Mouse (Mus musculus): ENCODE measurements around the gene Bsn.

Bsn gene

DNA sequence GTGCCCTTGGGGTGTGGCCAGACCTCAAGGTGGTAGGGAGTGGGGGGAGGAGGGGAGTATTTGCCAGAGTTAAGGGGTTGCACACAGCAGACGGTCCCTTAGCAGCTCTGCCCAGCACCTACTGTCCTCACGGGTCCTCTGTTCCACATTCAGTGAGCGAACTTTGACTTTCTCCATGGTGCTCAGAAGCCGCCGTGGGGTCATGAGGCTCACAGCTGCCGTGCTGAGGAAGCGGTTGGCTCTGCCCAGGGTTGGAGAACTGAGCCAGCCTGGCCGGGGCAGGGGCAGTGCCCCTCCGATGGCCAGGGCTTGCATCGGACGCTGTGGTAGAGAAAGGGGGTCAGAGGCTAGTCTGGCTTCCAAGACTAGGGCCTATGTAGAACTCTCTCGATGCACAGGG, 126.8 kb downstream of the Bsn start:
- no peak for ATAC-seq (ENCODE audit: insufficient number of reproducible peaks, low FRiP score, low TSS enrichment)

DNA sequence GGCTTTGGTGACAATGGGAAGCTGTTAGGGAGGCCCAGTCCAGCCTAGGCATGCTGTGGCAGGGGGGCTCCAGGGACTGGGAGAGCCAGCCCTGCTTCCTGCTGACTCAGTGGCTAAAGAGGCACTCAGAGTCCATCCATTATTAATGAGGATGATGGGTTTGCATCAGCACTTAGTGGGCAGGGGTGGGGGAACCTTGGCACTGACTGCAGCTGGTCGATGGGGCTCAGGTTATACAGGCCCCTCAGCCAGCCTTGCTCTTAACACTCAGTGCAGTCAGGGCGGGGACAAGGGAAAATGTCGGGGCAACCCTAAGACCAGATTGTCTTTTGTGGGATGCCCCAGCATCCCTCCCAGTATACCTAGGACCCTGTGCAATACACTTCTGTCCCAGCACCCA, 128.0 kb downstream of the Bsn start:
- ATAC-seq (ENCODE audit: insufficient number of reproducible peaks, low FRiP score, low TSS enrichment), result no peak

DNA sequence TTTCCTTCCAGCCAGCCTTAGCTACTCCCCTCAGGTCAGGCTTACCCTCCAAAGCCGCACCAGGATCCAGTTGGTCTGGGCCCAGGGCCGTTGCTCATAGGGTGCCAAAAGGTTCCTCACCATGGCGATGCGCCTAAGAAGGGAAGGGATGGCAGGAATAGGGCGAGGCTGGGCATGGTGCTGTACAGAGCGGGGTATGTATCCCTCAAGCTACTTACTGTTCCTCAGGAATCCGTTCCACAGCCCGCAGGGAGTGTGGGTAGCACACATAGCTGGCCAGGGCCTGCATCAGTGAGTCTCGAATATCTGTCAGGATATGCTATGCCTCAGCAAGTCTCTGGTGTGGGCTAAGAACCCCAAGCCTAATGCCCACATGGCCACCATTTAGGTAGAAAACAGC, 131.9 kb downstream of the Bsn start:
- ATAC-seq (ENCODE audit: insufficient number of reproducible peaks, low FRiP score, low TSS enrichment), result no peak

DNA sequence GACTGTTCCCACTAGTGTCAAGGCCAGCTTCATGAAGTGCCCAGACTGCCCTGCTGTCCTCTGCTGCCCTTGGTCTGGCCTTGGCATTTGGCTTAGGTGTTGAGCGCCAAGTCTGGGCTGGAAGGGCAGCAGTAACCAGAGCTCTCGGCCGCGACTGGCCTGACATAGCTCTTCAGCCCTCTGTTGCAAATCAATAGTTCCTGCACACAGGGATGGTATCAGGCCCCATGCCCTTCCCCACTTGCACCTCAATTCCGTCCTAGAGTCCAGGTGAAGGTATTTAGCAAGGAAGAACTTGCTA, 133.0 kb downstream of the Bsn start:
- no peak for ATAC-seq (ENCODE audit: insufficient number of reproducible peaks, low FRiP score, low TSS enrichment)

DNA sequence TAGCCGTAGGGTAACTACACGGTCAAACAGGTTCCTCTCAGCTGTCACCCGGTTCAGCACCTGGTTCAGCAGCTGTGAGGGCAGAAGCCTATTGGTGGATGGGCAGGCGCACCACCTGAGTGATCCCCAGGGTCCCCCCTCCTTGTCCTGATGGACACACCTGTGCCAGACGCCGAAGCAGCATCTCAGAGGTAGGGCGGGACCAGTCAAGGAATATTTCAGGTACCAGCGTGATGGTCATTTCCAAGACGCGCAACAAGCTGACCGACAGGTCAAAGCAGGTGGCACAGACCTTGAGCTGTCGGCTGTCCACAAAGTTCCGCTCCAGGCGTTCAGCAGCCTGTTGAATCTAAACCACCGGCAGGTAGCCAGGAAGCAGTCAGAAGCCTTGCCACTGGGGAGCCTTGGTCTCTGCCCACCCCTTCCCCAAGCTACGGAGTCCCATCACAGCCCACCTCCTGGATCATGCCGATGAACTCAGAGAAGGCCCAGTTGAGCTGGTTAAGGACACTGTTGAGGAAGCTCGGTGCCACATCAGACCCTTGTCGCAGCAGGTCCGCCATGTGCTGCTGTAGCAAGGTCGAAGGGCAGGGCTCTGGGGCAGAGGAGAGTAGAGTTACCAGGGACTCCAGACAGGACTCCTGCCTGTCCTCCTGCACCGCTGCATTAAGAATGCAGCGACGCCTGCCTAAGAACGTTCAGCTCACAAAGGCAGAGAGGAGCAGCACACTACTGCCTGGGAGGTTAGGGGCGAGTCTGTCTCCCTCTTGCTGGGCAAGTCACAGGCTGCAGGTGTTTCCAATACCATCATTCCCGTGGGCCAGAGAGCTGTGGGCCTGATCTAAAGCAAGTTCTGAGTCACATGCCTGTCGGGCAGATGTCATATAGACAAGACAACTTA, 133.6 kb downstream of the Bsn start:
- no peak for ATAC-seq (ENCODE audit: insufficient number of reproducible peaks, low FRiP score, low TSS enrichment)

DNA sequence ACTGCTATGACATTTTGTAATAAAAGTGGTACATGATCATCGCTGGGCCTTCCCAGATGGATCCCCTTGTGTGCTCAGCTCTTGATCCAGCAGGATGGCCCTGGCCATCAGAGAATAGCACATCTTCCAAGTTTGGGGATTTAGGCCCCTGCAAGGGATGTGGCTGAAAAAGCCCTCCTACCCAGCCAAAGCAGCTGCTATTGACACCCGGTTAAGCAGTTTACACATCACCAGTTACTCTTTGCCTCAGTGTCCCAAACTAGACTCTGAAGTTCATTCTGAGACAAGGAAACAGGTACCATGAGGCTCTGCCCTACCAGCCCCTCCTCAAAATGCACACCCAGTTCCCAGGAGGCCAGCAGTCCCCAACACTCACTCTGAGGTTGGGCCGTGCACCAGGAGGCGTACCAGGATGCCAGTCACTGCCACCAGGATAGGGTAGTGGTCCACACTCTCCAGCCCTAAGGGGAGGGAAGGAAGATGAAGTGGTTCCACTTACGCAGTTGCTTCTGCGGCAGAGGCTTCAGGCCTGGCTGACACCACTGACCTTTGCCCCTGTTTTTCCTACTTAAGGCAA, 134.4 kb downstream of the Bsn start:
- ATAC-seq (ENCODE audit: insufficient number of reproducible peaks, low FRiP score, low TSS enrichment), result no peak

DNA sequence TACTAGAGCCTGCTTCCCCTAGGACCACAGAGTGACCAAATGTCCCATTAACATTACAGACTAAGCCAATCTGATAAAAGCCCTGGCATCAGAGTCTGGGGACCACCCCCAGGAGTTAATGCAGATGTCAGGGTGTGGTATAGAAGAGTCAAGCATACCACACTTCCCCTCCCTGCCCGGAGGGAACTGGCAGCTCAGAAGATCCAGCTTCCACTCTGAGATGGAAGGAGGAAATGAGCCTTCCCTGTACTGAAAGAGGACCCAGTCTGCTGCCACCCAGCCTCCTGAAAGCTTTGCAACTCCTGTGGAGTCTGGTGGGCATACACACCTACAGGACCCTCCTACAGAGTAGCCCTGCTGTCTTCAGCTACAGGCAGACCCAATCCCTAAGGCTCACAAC, 135.1 kb downstream of the Bsn start:
- no peak for ATAC-seq (ENCODE audit: insufficient number of reproducible peaks, low FRiP score, low TSS enrichment)

DNA sequence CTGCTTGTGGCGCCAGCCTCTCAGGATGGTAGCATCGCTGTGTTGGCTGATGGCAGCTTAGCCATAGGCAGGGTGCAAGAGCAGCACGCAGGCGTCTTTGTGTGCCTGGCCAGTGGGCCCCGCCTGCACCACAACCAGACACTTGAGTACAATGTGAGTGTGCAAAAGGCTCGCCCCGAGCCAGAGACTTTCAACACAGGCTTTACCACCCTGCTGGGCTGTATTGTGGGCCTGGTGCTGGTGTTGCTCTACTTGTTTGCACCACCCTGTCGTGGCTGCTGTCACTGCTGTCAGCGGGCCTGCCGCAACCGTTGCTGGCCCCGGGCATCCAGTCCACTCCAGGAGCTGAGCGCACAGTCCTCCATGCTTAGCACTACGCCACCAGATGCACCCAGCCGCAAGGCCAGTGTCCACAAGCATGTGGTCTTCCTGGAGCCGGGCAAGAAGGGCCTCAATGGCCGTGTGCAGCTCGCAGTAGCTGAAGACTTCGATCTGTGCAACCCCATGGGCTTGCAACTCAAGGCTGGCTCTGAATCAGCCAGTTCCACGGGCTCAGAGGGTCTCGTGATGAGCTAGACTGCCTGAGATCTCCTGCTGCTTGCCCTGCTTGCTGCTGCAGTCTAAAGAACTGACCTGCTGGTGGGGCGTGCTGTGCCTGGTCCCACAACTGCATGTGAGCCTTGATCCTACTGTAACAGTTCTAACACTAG, 135.7 kb downstream of the Bsn start:
- ATAC-seq (ENCODE audit: insufficient number of reproducible peaks, low FRiP score, low TSS enrichment), result no peak

DNA sequence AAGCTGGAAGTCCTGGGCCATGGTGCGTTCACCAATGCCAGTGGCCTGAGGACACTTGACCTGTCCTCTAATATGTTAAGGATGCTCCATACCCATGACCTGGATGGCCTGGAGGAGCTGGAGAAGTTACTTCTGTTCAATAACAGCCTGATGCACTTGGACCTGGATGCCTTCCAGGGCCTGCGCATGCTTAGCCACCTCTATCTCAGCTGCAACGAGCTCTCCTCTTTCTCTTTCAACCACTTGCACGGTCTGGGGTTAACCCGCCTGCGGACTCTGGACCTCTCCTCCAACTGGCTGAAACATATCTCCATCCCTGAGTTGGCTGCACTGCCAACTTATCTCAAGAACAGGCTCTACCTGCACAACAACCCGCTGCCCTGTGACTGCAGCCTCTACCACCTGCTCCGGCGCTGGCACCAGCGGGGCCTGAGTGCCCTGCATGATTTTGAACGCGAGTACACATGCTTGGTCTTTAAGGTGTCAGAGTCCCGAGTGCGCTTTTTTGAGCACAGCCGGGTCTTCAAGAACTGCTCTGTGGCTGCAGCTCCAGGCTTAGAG, 136.4 kb downstream of the Bsn start:
- no peak for ATAC-seq (ENCODE audit: insufficient number of reproducible peaks, low FRiP score, low TSS enrichment)

DNA sequence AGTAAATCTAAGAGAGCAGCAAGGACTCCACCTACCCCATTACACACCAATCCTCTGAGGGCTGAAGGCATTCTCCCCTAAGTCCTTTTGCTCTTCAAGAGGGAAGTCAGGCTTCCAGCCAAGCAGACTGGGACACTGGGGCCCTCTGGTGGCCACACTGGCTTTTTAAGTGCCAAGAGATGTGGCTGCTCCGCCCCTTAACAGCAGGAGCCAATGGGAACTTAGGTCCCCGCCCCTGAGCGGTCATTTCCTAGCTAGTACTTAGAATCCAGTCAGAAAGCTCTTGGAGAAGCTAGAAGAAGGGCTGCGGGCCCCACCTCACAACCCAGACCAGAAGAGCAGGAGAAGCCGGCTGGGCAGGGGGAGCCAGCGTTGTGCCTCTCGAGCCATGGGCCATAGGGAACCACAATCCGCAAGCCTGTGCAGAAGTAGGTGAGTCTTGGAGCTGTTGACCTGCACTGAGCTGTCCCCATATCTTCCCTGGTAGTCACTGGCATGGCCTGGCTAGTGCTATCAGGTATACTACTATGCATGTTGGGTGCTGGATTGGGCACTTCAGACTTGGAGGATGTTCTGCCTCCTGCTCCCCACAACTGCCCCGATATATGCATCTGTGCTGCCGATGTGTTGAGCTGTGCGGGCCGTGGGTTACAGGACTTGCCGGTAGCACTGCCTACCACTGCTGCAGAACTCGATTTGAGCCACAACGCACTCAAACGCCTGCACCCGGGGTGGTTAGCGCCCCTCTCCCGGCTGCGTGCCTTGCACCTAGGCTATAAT, 137.1 kb downstream of the Bsn start, which contains the start of gene Amigo3:
Amigo3 (plus strand) TSS at position 275 of the 780 bp plus-strand sequence.
- ATAC-seq (ENCODE audit: insufficient number of reproducible peaks, low FRiP score, low TSS enrichment), result peak; percentile 23; the same call in 1 of the 2 replicates

DNA sequence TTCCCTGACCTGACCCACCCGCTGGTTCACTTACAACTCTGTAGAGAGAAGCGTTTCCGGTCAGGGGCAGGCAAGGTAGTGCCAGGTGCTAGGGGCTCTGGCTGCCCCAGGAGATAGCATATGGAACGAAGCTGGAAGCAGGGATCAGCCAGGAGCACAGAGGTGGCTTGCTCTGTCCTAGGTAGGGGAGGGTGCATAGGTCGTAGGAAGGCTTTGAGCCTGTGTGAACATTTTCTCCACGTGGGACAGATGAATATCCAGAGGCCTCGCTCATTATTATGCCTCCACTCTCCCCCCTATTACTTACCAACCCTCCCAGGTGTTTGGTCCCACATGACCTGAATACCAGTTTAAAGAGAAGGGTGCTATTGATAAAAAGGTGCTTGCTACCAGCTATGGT, 137.8 kb downstream of the Bsn start:
- ATAC-seq (ENCODE audit: insufficient number of reproducible peaks, low FRiP score, low TSS enrichment), result no peak

DNA sequence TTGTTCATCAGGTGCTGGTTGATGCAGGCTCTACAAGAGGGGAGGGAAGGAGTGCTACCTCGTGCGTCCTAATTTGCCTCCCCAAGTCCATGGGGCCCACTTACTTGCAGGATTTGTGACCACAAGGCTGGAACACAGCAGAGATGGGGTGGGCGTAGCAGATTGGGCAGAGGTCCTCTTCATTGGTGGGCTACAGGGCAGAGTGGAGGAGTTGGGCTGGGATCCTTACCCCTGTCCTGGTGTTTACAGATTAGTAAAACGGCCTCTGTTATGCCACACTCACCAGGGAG, 138.3 kb downstream of the Bsn start:
- ATAC-seq (ENCODE audit: insufficient number of reproducible peaks, low FRiP score, low TSS enrichment), result no peak

DNA sequence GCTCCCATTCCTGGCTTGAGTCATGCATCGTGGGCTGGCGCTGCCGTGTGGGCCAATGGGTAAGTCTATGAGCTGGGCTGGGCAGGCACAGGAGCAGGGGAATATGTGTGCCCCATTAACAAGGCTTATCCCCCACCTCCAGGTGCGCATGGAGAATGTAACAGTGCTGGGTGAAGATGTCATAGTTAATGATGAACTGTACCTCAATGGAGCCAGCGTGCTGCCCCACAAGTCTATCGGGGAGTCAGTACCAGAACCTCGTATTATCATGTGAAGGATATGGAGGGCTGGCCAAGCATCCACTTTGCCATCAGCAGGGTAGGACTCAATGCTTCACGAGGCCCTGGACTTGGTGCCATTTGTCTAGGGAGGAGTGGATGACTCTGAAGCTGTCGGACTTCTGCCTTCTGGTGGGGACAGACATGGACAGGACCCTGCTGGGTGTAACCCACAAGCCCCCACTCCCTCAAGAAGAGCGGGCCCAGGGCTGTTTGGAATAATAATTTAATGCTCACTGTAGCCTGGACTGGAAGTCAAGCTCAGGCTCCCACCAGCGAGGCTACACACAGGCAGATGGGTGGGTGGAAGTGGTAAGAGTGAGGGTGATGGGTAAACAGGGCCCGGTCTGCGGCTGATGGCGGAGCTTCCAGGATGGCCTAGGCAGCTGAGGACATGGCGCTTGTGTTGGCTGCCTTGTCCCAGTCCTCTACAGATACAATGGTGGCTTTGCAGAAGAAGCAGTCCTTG, 138.8 kb downstream of the Bsn start:
- no peak for ATAC-seq (ENCODE audit: insufficient number of reproducible peaks, low FRiP score, low TSS enrichment)

DNA sequence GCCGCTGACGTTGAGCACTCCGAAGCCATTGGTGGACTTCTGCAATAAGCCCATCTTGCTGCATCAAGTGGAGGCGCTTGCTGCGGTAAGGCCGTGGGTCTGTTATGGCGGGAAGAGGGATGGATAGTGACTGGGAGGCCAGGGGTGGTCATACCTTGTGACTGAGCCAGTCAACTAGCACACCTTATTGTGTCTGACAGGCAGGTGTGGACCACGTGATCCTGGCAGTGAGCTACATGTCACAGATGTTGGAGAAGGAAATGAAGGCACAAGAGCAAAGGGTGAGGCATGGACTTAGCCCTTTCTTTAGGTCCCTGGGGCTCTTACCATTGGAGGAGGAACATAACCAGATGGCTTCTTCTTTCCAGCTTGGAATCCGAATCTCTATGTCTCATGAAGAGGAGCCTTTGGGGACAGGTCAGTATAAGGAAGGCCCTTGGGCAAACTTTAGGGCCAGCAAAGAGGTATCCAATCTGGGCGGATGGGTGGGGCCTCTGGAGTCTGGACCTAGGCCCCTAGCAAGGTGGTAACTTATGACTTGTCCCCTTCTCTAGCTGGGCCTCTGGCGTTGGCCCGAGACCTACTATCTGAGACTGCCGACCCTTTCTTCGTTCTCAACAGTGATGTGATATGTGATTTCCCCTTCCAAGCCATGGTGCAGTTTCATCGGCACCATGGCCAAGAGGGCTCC, 140.5 kb downstream of the Bsn start:
- no peak for ATAC-seq (ENCODE audit: insufficient number of reproducible peaks, low FRiP score, low TSS enrichment)

DNA sequence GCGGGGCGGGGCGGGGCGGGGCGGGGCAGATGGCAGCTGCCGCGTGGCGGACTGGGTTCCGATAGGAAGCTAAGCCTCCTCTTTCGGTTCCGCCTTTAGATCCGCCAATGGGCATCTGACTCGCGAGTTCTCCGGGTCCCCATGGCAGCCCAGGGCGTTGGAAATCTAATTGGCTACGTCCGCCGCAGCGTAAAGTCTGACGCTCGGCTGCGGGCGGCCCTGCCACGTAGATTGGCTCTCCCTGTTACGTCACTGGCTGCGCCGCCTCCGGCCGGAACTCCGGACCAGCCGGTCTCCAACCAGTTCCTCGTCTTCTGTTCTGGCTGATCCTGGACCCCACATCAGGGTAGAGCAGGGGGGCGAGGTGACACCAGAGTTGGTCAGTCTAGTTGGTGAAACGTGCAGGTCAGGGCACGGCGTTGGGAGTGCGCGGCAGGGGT, 141.1 kb downstream of the Bsn start, which contains the start of gene Gmppb:
Gmppb (plus strand) TSS at position 227 of the 440 bp plus-strand sequence.
- ATAC-seq (ENCODE audit: insufficient number of reproducible peaks, low FRiP score, low TSS enrichment), result peak; percentile 87

DNA sequence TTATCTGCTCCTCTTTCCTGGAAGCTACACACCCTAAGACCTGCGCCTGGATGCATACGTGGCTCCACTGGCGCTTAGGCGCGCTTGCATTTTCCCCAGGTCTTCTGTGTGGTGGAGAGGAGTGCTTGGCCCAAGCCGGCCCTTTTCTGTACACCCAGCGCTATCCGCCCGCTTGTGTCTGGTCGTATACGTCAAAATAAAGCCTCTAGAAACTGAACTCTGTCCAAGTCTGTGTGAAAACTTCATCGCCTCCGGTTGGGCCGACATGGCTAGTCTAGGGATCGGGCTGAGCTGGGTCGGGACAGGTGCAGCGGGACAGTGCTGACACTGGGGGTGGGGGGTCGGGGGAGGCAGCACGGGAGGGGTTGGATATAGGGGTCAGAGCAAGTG, 141.6 kb downstream of the Bsn start:
- no peak for ATAC-seq (ENCODE audit: insufficient number of reproducible peaks, low FRiP score, low TSS enrichment)

DNA sequence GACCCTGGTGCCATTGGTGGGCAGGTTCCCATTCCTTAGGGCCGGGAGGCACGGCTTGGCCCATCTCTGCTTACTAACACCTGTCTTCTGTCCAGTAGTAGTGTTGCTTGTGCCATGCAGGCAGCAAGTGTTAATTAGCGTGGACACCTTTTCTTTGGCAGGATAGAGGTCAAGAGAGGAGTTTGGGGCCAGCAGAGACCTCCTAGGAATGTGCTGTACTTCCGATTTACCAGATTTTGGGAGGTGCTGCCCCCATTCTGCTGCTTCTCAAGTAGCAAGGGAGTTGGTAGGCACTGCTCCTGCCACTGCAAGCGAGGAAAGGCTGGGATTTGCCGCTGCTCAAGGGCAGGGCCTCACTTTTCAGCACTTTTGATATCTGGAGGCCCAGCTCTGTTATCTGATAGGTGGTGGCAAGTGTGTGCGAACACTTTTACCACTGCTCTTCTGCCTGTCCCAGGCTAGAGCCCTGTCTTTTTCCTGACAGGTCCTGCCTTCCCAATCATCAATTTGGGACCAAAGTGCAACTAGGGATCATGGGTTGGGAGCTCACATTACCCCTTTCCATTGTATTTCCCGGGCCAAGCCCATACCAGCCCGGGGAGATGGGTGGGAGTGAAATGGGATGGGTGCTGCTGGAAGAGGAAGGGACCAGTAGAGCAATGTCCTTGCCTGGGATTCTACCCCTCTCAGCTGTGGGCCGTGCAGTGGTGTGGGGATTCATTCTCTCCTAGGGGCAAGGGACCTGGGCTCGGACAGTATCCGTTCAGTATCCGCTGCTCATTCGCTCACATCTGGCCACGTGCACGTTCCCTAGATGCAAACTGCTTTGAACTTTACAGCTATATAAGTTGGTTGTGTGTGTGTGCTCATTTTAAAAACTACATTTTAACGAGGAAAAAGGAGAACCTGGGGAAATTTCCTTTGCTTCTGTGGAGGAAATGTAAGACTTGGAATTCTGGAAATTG, 142.3 kb downstream of the Bsn start:
- ATAC-seq (ENCODE audit: insufficient number of reproducible peaks, low FRiP score, low TSS enrichment), result no peak

DNA sequence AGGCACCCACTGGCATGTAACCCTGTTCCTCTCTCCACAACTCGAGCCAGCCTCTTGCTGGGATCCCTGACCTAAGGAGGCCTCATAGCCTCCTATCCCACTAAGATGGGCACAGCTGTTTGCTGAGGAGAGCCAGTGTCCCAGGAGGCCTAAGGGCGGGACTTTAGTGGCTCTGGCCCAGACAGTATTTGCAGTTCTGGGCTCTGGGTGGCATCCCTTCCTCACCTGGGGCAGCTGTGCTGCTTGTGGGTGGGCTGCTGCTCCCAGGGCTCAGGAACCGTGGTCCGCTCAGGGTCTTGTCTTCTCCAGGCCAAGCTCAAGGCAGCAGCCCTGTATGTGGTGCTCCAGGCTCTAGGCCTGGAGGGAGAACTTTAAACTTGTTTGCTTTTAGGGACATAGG, 143.6 kb downstream of the Bsn start:
- ATAC-seq (ENCODE audit: insufficient number of reproducible peaks, low FRiP score, low TSS enrichment), result no peak

Measured in cerebellum, adult (tissue).